Mouse (Mus musculus): ENCODE measurements around the gene Arhgap6. TPM values are rescaled to one million over a fixed set of nuclear protein-coding genes. Genes with fewer than 3 reads are reported as not detected.

Arhgap6 gene
- polyA plus RNA-seq, 1 experiment from 2014 or later, result 0.46 TPM

DNA sequence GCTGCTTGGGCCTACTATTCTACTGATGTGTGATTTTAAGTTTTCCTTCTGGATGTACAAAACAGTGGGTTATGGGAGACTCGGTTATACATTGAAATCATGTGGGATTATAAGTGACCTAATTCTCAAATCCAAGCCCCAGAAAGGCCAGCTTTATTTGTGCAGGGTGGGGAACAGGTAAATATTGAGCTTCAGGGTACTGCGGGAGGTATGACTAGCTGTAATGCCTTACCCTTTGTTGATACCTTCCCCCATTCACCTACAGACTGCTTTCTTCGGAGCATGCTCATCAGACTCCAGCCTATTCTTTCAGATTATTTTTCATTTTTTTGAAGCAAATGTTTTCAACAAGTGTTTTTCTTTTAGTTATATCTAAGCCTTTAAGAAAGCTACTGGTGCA lies 286.7 kb downstream of the Arhgap6 start:
- WGBS, result 91% methylated on average over 3 of the region's 3 CpGs
- no peak for ATAC-seq
- no peak overlapping the region for H3K9ac ChIP-seq
- H3K36me3 ChIP-seq (ENCODE audit: poor library complexity, severe bottlenecking), result no peaks in the 10 kb centered on the region
- H3K4me1 ChIP-seq, result no peaks in the 10 kb centered on the region
- peaks cover 8% of the 10 kb centered on the region; the same call in 1 of the 2 replicates for H3K27me3 ChIP-seq
- no peak overlapping the region for H3K4me3 ChIP-seq
- no peaks in the 10 kb centered on the region for H3K9me3 ChIP-seq (replicated peaks)
- no peak overlapping the region for H3K4me2 ChIP-seq
- H3K27ac ChIP-seq, result no peak overlapping the region

DNA sequence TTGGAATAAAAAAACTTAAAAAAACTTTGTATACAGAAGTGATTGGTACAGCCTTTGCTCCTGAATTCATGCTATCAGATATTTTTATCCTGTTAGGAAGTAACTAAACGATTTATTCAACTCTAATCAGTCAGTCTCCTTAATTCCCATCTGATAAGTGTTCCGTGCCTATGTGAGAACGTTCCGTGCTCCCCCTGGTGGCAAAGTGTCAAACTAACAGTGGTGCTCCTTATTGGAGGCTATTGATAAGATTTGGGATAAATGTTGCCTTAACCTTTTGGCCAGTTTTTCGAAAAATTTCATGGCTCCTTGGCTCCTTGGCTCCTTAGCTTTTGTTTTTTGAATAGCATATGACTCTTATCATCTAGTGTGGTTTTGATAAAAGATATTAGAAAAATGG lies 291.0 kb downstream of the Arhgap6 start:
- H3K27ac ChIP-seq, result no peak overlapping the region

DNA sequence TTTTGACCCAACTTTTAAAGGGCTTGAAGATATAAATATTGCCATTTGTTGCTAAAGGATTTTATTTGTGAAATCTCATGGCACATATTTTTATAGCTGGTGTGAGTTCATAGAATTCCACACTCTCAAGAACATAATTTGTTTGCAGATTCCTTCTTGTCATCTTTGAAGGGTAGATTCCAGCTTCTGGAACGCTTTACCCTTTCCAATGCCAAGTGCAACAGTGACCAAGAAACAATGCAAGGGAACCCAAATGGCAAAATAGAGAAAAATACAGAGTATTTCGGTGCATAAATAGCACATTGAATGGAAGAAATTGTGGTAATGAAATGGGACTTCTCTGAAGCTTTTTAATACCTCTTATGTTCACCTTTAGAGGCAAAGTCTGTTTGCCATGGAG lies 294.3 kb downstream of the Arhgap6 start:
- H3K27ac ChIP-seq, result no peak overlapping the region
- H3K9ac ChIP-seq, result no peak overlapping the region
- H3K4me3 ChIP-seq, result no peak overlapping the region
- H3K4me2 ChIP-seq, result no peak overlapping the region
- ATAC-seq, result no peak
- no peaks in the 10 kb centered on the region for H3K9me3 ChIP-seq (replicated peaks)
- H3K4me1 ChIP-seq, result no peaks in the 10 kb centered on the region
- H3K27me3 ChIP-seq, result peaks cover 6% of the 10 kb centered on the region; the same call in 1 of the 2 replicates
- 71% methylated on average over 2 of the region's 2 CpGs for WGBS
- H3K36me3 ChIP-seq (ENCODE audit: poor library complexity, severe bottlenecking), result no peaks in the 10 kb centered on the region

More for the DNA sequence above, 291.0 kb downstream of the Arhgap6 start:
- Histone ChIP-seq H3K36me3 (ENCODE audit: poor library complexity, severe bottlenecking) (no peaks in the 10 kb centered on the region), H3K9ac (no peak overlapping the region), H3K4me1 (no peaks in the 10 kb centered on the region), H3K4me2 (no peak overlapping the region), H3K9me3 (replicated peaks) (no peaks in the 10 kb centered on the region), H3K27me3 (peaks cover 12% of the 10 kb centered on the region; the same call in 1 of the 2 replicates), H3K4me3 (no peak overlapping the region)
- WGBS, result 16% methylated on average over 5 of the region's 5 CpGs
- no peak for ATAC-seq

DNA sequence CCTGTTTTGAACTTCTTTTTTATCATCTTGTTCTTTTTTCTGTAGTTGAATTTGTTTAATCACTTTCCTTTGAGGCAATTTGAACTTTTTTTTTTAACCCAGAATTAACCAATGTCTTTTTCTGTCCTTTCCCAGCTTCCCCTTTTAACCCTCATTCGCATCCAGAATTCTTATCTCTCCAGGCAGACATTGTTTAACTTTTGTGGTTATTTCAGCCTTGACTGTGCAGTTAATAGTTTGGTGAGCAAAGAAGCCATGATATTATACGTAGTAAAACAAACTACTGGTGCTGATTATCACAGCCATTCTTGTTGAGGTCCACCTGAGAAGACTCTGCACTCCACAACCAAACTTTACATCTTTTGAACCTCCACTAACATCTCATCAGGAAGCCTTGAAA lies 299.7 kb downstream of the Arhgap6 start:
- Histone ChIP-seq H3K27me3 (0 out of 2 replicates have a peak, but pooled peaks cover 3% of the 10 kb centered on the region), H3K27ac (no peak overlapping the region), H3K4me2 (no peak overlapping the region), H3K9ac (no peak overlapping the region), H3K4me3 (no peak overlapping the region), H3K4me1 (no peaks in the 10 kb centered on the region), H3K36me3 (ENCODE audit: poor library complexity, severe bottlenecking) (no peaks in the 10 kb centered on the region), H3K9me3 (replicated peaks) (no peaks in the 10 kb centered on the region)
- no peak for ATAC-seq
- 79% methylated on average over 2 of the region's 2 CpGs for WGBS

DNA sequence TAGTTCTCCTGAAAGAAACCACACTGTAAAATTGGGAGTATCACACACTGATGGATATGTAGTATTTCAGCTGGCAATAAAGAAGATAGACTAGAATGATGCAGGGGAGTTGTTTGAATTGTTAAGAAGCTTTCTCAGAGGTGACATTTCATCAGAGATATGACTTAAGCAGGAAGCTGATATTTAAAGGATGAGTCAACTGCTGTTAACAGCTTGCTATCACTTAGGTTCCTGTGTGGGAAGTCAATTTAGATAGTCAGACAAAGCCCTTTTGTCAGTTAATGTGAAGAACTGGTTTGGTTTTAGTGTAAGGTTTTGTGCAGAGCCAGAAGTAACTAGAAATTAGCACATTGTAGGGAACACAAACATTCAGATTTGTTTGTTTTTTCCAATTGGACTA lies 300.7 kb downstream of the Arhgap6 start:
- Histone ChIP-seq H3K9ac (no peak overlapping the region), H3K9me3 (replicated peaks) (no peaks in the 10 kb centered on the region), H3K4me2 (no peak overlapping the region), H3K4me1 (no peaks in the 10 kb centered on the region), H3K36me3 (ENCODE audit: poor library complexity, severe bottlenecking) (no peaks in the 10 kb centered on the region), H3K4me3 (no peak overlapping the region), H3K27ac (no peak overlapping the region), H3K27me3 (0 out of 2 replicates have a peak, but pooled peaks cover 3% of the 10 kb centered on the region)
- ATAC-seq, result no peak

DNA sequence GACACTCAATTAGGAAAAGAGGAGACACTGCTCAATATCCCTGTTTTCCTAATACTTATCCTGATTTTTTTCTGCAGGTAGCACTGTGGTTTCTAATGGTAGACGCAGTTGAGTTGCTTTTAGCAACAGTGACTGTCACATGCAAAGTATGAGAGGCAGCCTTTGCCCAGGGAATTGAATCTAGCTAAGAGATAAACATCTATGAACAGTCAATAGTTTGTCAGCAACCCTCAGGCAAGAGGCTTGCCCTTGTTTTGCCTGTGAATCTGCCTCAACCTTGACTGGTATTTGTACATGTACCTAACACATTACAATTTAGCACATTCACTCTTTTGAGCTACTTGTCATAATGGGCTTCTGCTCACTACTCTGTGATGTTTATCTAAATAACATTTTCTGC lies 307.8 kb downstream of the Arhgap6 start:
- H3K36me3 ChIP-seq (ENCODE audit: poor library complexity, severe bottlenecking), result no peaks in the 10 kb centered on the region
- no peak overlapping the region for H3K9ac ChIP-seq
- H3K27ac ChIP-seq, result no peak overlapping the region
- 78% methylated on average over 1 of the region's 1 CpGs for WGBS
- peaks cover 3% of the 10 kb centered on the region; the same call in 1 of the 2 replicates for H3K27me3 ChIP-seq
- no peaks in the 10 kb centered on the region for H3K9me3 ChIP-seq (replicated peaks)
- no peak overlapping the region for H3K4me3 ChIP-seq
- H3K4me2 ChIP-seq, result no peak overlapping the region
- ATAC-seq, result no peak
- no peaks in the 10 kb centered on the region for H3K4me1 ChIP-seq

DNA sequence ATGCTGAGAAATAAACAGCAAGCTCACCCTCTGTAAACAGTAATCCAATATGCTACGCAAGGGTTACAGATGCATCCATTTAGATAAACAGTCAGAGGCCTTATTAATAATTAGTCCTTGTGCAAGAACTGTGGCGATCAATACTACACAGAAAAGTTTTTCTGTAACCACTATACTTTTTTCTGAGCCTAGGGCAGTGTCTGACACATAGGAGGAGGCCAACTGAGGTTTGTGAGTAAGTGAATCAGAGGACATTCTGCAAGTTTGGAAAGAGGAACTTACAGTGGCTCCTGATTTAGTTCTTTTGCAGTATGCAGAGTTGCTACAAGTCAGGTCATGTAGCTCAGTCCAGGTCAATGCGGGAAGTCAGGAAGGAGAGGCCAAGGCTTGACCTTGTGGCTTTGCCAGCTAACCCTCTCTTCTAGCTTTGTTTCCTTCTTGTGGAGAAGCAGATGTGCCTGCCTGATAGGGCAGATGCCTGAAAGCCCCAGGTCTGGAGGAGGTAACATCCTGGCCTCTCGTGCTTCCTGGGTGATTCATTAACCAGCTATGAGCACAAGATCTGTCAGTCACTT lies 311.2 kb downstream of the Arhgap6 start:
- H3K4me3 ChIP-seq, result no peak overlapping the region
- H3K9ac ChIP-seq, result no peak overlapping the region
- no peak overlapping the region for H3K4me2 ChIP-seq
- H3K36me3 ChIP-seq (ENCODE audit: poor library complexity, severe bottlenecking), result no peaks in the 10 kb centered on the region
- H3K27me3 ChIP-seq, result peaks cover 3% of the 10 kb centered on the region; the same call in 1 of the 2 replicates
- H3K9me3 ChIP-seq (replicated peaks), result no peaks in the 10 kb centered on the region
- no peak for ATAC-seq
- H3K27ac ChIP-seq, result no peak overlapping the region
- no peaks in the 10 kb centered on the region for H3K4me1 ChIP-seq
- 84% methylated on average over 4 of the region's 4 CpGs for WGBS

DNA sequence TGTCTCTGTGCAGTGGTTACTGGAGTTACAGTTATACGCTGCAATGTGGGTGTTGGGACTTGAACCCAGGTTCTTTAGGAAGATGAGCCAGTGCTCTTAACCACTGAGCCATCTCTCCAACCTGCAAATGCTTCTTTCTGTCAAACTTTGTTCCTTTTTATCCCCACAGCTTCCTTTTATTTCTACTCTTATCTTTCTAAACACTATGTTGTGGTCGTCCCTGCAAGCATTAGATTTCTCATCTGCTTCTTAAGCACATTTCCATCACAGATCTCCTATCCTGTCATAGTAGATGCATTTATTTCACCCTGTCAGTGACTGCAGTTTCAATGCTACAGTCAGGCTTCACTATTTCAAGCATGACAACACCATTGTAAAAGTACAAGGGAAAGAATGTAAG lies 312.5 kb downstream of the Arhgap6 start:
- Histone ChIP-seq H3K4me2 (no peak overlapping the region), H3K9me3 (replicated peaks) (no peaks in the 10 kb centered on the region), H3K4me3 (no peak overlapping the region), H3K27ac (no peak overlapping the region), H3K9ac (no peak overlapping the region), H3K36me3 (ENCODE audit: poor library complexity, severe bottlenecking) (no peaks in the 10 kb centered on the region), H3K27me3 (peaks cover 3% of the 10 kb centered on the region; the same call in 1 of the 2 replicates), H3K4me1 (no peaks in the 10 kb centered on the region)
- WGBS, result 84% methylated on average over 2 of the region's 2 CpGs
- ATAC-seq, result no peak

DNA sequence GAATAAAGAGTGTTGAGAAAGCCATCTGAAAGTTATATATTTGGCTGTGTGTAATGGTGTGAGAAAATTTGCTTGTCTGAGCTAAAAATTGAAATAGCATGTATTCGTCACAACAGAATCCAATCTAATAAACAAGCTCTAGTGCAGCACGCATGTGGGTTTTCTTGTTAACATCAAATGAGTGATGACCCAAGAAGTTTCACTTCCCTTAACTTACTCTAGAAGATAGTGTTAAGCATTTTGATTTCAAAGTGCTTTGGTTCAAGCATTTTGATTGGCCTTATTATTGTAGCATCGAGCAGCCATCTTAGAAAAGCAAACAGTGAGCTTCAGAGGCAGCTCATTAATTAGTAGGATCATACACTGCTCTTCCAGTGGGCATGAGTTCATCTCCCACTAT lies 315.1 kb downstream of the Arhgap6 start:
- WGBS, result 92% methylated on average over 3 of the region's 3 CpGs
- H3K9me3 ChIP-seq (replicated peaks), result no peaks in the 10 kb centered on the region

DNA sequence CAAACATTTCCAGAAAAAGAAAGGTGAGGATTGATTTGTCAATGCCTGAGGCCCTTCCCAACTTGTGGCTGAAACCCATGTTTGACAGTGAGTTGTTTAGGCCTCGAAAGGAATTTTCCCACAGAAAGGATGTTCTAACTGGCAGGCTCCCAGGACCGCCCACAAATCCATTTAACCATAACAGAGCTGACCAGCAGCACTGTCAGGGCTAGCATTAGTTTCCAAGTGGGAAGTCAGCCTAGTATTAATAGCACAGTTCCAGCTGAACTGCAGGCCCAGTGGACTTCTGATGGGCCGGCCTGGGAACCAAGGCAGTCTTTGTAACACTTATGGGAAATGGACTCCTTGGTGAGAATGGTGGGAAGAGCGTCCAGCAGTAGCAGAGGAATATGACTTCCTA lies 317.8 kb downstream of the Arhgap6 start:
- no peak overlapping the region for H3K27ac ChIP-seq
- H3K36me3 ChIP-seq (ENCODE audit: poor library complexity, severe bottlenecking), result no peaks in the 10 kb centered on the region
- no peaks in the 10 kb centered on the region for H3K27me3 ChIP-seq
- no peaks in the 10 kb centered on the region for H3K9me3 ChIP-seq (replicated peaks)
- ATAC-seq, result no peak
- H3K4me1 ChIP-seq, result no peaks in the 10 kb centered on the region
- 81% methylated on average over 4 of the region's 4 CpGs for whole genome bisulfite sequencing
- no peak overlapping the region for H3K9ac ChIP-seq
- H3K4me2 ChIP-seq, result no peak overlapping the region
- no peak overlapping the region for H3K4me3 ChIP-seq

More for the DNA sequence above, 315.1 kb downstream of the Arhgap6 start:
- Histone ChIP-seq H3K9ac (no peak overlapping the region), H3K36me3 (ENCODE audit: poor library complexity, severe bottlenecking) (no peaks in the 10 kb centered on the region), H3K27ac (no peak overlapping the region), H3K4me2 (no peak overlapping the region), H3K4me1 (no peaks in the 10 kb centered on the region), H3K4me3 (no peak overlapping the region), H3K27me3 (no peaks in the 10 kb centered on the region; the same call in 1 of the 2 replicates)
- no peak for ATAC-seq

DNA sequence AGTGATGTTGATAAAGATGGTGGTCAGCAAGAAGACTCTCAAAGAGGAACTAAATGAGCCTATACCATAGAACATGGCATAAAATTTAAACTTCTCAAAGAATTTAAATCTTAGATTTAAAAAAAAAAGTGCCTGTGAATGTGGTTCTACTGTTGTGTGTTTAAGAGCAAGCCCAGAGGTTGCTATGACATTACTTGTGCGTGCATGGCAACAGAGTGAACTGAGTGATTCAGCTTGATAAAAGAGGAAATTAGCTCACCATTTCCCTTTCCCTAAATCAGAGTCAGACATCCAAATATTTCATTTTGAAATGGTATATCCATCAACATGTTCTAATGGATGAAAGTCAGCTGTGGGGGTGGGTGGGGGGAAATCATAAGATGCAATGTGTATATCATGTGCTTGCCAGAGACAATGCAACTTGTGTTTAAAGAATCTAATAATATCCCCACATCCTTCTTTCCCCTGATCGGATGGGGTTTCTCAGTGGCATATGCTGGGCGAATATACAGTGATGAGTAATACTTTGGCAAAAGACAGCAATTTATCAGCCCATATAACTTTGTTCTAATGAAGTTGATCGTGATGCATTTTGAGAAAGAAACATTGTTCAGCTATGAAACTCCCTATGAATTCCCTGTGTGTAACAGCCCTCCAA lies 328.3 kb downstream of the Arhgap6 start:
- WGBS, result 90% methylated on average over 4 of the region's 4 CpGs
- Histone ChIP-seq H3K27ac (no peak overlapping the region), H3K9ac (no peak overlapping the region), H3K4me2 (no peak overlapping the region), H3K9me3 (replicated peaks) (no peaks in the 10 kb centered on the region), H3K4me3 (no peak overlapping the region), H3K27me3 (no peaks in the 10 kb centered on the region), H3K36me3 (ENCODE audit: poor library complexity, severe bottlenecking) (no peaks in the 10 kb centered on the region), H3K4me1 (no peaks in the 10 kb centered on the region)
- no peak for ATAC-seq

DNA sequence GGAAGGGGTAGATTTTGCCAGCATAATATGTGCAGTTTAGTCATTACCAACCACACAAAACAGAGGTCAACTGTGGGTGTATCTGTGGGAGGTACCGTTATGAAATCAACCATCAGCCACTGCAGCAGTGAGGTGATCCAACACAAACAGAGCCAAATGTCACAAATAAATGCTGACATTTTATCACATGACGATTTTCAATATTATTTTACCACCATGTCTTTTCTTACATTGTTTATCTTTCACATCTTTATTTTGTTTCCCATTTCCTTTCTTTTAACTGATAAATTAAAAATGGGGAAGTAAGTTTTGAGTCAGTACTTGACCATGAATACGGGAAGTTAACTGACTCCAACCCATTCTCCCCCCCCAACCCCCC lies 328.9 kb downstream of the Arhgap6 start:
- Histone ChIP-seq H3K4me3 (no peak overlapping the region), H3K36me3 (ENCODE audit: poor library complexity, severe bottlenecking) (no peaks in the 10 kb centered on the region), H3K27me3 (no peaks in the 10 kb centered on the region), H3K4me2 (no peak overlapping the region), H3K27ac (no peak overlapping the region), H3K4me1 (no peaks in the 10 kb centered on the region), H3K9ac (no peak overlapping the region), H3K9me3 (replicated peaks) (no peaks in the 10 kb centered on the region)
- ATAC-seq, result no peak
- 87% methylated on average over 3 of the region's 3 CpGs for WGBS

DNA sequence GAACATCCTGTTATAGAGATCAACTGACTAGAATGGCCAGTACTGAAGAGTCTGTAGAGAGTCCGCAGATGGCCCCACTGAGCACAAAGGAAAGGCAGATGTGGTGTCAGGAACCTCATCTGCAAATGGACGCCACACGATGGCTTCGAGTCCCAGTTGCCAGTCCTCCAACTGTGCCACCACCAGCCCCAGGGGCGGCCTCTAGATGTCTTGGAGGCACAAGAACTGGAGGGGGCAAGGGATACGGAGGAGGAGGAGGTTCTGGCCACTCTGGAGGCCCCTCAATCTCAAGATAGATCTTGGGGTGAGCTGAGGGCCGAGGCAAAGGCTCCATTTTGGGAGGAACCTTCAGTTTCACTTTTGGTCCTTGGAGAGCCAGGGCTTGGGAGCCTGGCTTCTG lies 344.9 kb downstream of the Arhgap6 start:
- Histone ChIP-seq H3K4me3 (no peak overlapping the region), H3K9me3 (replicated peaks) (no peaks in the 10 kb centered on the region), H3K36me3 (ENCODE audit: poor library complexity, severe bottlenecking) (no peaks in the 10 kb centered on the region), H3K4me1 (no peaks in the 10 kb centered on the region), H3K4me2 (no peak overlapping the region), H3K9ac (no peak overlapping the region), H3K27ac (no peak overlapping the region), H3K27me3 (no peaks in the 10 kb centered on the region)
- ATAC-seq, result no peak
- WGBS, result 85% methylated on average over 7 of the region's 7 CpGs

All from forebrain, embryonic 13.5 days (tissue).